Mouse (Mus musculus) hindbrain, embryonic 11.5 days (tissue): Measurements from ENCODE around the gene Sdccag8. TPM values are rescaled to one million over a fixed set of nuclear protein-coding genes. Genes with fewer than 3 reads are reported as not detected.
A peak's percentile ranks its signal among the peaks of the same experiment; 100 is the strongest.

Experiments
- ATAC-seq: fragments of 200-750 bp; cut with Nextera tagmentation; 2 replicates; pipeline ENCODE4 v1.8.0; 2017; ENCODE audit warnings: mild to moderate bottlenecking, moderate TSS enrichment, moderate library complexity; ENCODE audit not compliant: low FRiP score
- DNase-seq: peaks from one replicate; pipeline ENCODE4 v3.0.0-alpha.2; 2015; ENCODE audit warnings: low spot score
- H3K27ac ChIP-seq: fragments of 300-500 bp; sonication (generic); 2 replicates; pipeline ENCODE4 v1.5.1; 2014; ENCODE audit warnings: mild to moderate bottlenecking, low read depth, low read length
- H3K27me3 ChIP-seq: fragments of 300-500 bp; sonication (generic); 2 replicates; pipeline ENCODE4 v1.6.1; 2014; ENCODE audit warnings: mild to moderate bottlenecking, low read length, moderate library complexity, mixed read lengths; ENCODE audit not compliant: control insufficient read depth, insufficient read depth
- H3K36me3 ChIP-seq: fragments of 300-500 bp; sonication (generic); 2 replicates; pipeline ENCODE4 v1.6.1; 2014; ENCODE audit warnings: mild to moderate bottlenecking, low read length, moderate library complexity, mixed read lengths; ENCODE audit not compliant: control insufficient read depth, insufficient read depth
- H3K4me1 ChIP-seq: fragments of 300-500 bp; sonication (generic); replicated peaks from 2 replicates; pipeline ENCODE4 v1.6.1; 2014; ENCODE audit warnings: low read length, mixed read lengths; ENCODE audit not compliant: control insufficient read depth, insufficient read depth
- H3K4me2 ChIP-seq: fragments of 300-500 bp; sonication (generic); replicated peaks from 2 replicates; pipeline ENCODE4 v1.6.1; 2014; ENCODE audit warnings: mild to moderate bottlenecking, low read depth, low read length
- H3K4me3 ChIP-seq: fragments of 300-500 bp; sonication (generic); 2 replicates; pipeline ENCODE4 v1.5.1; 2014; ENCODE audit warnings: low read depth, low read length
- H3K9ac ChIP-seq: fragments of 300-500 bp; sonication (generic); 2 replicates; pipeline ENCODE4 v1.6.1; 2014; ENCODE audit warnings: low read depth, low read length
- H3K9me3 ChIP-seq: fragments of 300-500 bp; sonication (generic); 2 replicates; pipeline ENCODE4 v1.6.1; 2016; ENCODE audit warnings: low read length; ENCODE audit not compliant: control insufficient read depth
- WGBS: fragments of 180-500 bp; shearing (Covaris S2); extraction: QIAGEN DNeasy Blood & Tissue Kit; methylation state at CpG from one replicate; pipeline ENCODE4 v1.1.7; 2014; 5-methylcytosine and 5-hydroxymethylcytosine counted together
- polyA plus RNA-seq: library from polyadenylated mRNA; unstranded; fragments of >200 nt; fragmentation: Nextera tagmentation; extraction: Ambion mirVana; gene quantifications from 2 replicates; pipeline ENCODE4 v1.2.1, GENCODE M21; 2014

Sdccag8 gene
- polyA plus RNA-seq, 1 experiment from 2014 or later: 23.9 TPM

DNA sequence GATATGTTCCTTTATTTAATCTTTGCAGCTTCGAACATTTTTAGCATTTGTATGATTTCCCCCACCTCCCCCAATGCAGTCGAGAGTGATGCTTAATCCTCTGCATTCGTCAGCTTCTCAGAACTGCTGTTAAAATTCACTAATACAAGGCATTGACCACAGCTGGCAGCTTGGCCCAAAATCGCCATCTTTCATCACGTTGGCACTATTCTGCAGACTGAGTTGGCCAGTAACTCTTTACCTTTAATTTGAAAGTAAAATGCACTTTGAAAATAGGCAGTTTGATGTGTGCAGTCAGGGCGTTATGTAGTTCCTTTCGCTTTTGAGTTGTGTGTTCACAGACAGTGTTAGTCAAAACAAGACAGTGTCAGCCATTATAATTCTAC lies 132.3 kb downstream of the Sdccag8 start:
- Histone ChIP-seq H3K4me1 (no peaks in the 10 kb centered on the region), H3K9ac (no peak overlapping the region), H3K4me3 (no peak overlapping the region), H3K4me2 (no peak overlapping the region), H3K9me3 (no peaks in the 10 kb centered on the region), H3K27me3 (no peaks in the 10 kb centered on the region), H3K27ac (no peak overlapping the region), H3K36me3 (no peaks in the 10 kb centered on the region)
- DNase-seq (no peak), ATAC-seq (no peak)
- WGBS: 82% methylated on average over 7 of the region's 7 CpGs

DNA sequence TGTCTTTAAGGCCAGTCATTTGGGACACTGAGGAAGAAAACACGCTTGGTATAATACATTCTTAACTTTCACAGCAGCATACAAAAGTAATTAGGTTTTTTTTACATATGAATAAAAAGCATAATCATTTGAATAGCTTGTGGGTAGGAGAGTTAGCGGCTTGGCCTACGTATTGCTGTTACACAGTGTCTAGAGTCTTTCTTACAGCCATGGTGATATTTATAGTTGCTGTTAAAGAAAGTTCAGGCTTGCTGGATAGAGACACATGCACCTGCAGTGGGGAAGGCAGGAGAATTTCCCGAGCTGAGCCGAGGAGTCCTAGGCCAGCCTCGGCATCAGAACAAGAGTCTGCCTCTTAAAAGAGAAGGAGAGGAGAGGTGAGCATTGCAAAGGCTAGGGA lies 134.4 kb downstream of the Sdccag8 start:
- no peak overlapping the region for H3K9ac ChIP-seq
- 62% methylated on average over 6 of the region's 6 CpGs for WGBS
- ATAC-seq: peak; percentile 33; the same call in 1 of the 2 replicates

DNA sequence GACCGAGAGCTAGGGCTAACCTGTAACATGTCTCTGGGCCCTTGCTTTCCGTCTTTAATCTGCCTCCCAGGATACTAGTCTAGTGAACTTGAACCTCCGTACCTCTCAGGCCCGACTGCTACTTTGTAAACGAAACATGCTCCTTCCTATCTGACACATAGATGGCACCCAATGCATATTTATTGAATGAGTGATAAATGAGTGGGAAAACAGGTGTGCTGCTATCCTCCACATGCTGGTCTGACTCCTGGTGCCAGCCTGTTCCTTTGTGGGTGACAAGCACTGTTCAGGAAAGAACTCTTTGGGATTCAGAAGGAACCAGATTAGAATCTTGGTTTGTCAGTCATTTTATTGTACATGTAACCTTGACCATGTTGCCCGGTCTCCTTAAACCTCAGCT lies 134.9 kb downstream of the Sdccag8 start:
- Histone ChIP-seq H3K4me3 (no peak overlapping the region), H3K4me2 (no peak overlapping the region), H3K9ac (no peak overlapping the region), H3K4me1 (no peaks in the 10 kb centered on the region), H3K27me3 (no peaks in the 10 kb centered on the region), H3K9me3 (no peaks in the 10 kb centered on the region), H3K36me3 (no peaks in the 10 kb centered on the region), H3K27ac (no peak overlapping the region)
- no peak for DNase-seq
- 88% methylated on average over 6 of the region's 6 CpGs for WGBS
- no peak for ATAC-seq

More for the DNA sequence above, 134.4 kb downstream of the Sdccag8 start:
- Histone ChIP-seq H3K4me1 (no peaks in the 10 kb centered on the region), H3K27ac (no peak overlapping the region), H3K4me2 (no peak overlapping the region), H3K9me3 (no peaks in the 10 kb centered on the region), H3K27me3 (no peaks in the 10 kb centered on the region), H3K4me3 (no peak overlapping the region), H3K36me3 (no peaks in the 10 kb centered on the region)
- DNase-seq: no peak

DNA sequence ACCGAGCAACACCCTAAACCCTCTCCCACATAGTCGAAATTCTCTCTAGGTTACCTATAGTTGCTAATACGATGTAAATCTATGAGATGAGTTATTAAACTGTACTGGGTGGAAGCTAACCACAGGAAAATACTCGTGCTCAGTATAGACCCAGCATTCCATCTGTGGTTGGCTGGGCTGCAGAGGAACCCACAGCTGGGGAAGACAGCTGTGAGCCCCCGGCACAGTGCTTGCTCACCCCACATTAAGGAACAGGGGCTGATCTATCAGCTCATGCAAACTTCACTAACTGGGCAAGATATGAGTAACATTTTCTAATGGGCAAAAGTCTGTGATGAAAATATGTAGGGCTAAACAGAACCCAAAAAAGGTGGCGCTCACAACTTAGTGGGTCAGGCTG lies 135.6 kb downstream of the Sdccag8 start:
- Histone ChIP-seq H3K4me1 (no peaks in the 10 kb centered on the region), H3K27me3 (no peaks in the 10 kb centered on the region), H3K4me2 (no peak overlapping the region), H3K9ac (no peak overlapping the region), H3K9me3 (no peaks in the 10 kb centered on the region), H3K27ac (no peak overlapping the region), H3K36me3 (no peaks in the 10 kb centered on the region), H3K4me3 (no peak overlapping the region)
- no peak for DNase-seq
- 90% methylated on average over 6 of the region's 6 CpGs for WGBS
- no peak for ATAC-seq

DNA sequence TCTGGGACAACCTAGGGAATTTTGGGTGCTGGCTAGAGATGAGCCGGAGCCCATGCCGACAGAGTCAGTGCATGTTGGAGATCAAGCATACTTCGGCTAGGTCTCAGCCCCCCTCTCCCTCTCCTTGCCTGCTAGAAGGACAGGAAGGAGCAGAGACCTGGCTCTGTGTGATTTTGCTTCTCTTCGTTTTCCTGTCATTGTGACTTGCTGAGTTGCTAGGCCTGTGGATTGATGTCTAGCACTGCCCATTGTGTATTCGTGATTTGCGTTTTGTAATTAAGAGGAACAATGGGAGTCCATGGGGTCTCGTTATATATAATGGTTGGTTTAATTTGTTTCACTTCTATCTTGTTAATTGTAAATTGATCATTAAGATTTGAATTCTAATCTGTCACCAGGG lies 137.4 kb downstream of the Sdccag8 start:
- Histone ChIP-seq H3K27ac (no peak overlapping the region), H3K27me3 (no peaks in the 10 kb centered on the region), H3K9ac (no peak overlapping the region), H3K9me3 (no peaks in the 10 kb centered on the region), H3K4me2 (no peak overlapping the region), H3K4me3 (no peak overlapping the region), H3K36me3 (no peaks in the 10 kb centered on the region), H3K4me1 (no peaks in the 10 kb centered on the region)
- DNase-seq: no peak
- WGBS: 54% methylated on average over 7 of the region's 7 CpGs
- ATAC-seq: no peak

DNA sequence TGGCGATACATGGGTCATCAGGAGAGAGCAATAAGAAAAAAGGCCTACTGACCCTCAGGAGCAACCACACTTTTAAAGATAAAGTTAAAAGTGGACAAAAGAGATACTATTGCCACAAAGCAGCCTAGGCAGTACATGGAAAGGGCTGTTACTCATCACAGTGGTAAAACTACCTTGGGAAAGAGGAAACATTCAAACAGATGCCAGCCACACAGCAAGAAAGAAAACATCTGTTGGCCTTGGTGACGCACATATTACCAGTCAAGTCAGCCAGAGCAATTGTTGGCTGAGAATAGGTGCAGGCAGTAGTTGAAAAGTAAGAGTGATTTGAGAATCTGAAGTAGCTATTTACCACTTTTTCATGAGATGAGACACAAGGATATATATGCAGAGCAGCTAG lies 143.9 kb downstream of the Sdccag8 start:
- Histone ChIP-seq H3K4me1 (no peaks in the 10 kb centered on the region), H3K27me3 (no peaks in the 10 kb centered on the region), H3K4me3 (no peak overlapping the region), H3K4me2 (no peak overlapping the region), H3K36me3 (no peaks in the 10 kb centered on the region), H3K27ac (no peak overlapping the region), H3K9ac (no peak overlapping the region), H3K9me3 (no peaks in the 10 kb centered on the region)
- 90% methylated on average over 2 of the region's 2 CpGs for WGBS
- no peak for ATAC-seq
- no peak for DNase-seq

DNA sequence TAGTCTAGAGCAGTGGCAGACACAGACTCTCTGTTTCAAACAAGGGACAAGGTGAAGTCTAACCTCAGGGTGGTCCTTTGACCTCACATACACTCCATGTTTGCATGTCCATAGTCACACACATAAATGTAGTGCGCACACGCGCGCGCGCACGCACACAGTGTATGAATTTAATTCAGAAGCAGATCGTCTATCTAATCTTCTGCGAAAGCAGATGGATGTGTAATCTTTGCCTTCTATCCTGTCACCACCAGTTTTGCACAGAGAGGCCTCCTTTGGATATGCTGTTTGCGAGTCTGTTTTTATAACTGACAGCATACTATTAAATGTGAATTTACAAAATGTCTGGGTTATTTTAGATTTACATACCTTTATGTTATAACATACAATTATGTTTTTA lies 147.3 kb downstream of the Sdccag8 start:
- Histone ChIP-seq H3K4me1 (no peaks in the 10 kb centered on the region), H3K36me3 (no peaks in the 10 kb centered on the region), H3K9me3 (no peaks in the 10 kb centered on the region), H3K9ac (no peak overlapping the region), H3K4me3 (no peak overlapping the region), H3K27me3 (no peaks in the 10 kb centered on the region), H3K27ac (no peak overlapping the region), H3K4me2 (no peak overlapping the region)
- no peak for ATAC-seq
- 97% methylated on average over 10 of the region's 10 CpGs for WGBS
- DNase-seq: no peak

DNA sequence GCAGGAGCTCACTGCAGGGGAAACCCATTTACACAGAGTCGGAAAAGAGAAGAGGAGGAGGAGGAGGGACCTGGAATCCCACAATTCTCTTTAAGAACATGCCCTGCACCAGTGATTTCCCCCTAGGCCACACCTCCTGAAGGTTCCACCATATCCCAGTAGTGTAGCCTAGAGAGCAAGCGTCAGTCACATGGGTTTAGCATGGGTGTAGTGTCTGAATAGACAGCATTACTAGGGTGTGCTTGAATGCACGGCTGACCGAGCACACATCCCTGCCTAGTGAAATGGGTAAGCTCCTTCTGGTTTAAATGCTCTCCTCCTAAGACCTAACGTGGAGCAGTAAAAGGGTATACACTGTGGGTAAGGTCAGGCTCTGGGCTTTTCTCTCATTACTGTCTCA lies 148.4 kb downstream of the Sdccag8 start:
- Histone ChIP-seq H3K9me3 (no peaks in the 10 kb centered on the region), H3K36me3 (no peaks in the 10 kb centered on the region), H3K4me3 (no peak overlapping the region), H3K4me2 (no peak overlapping the region), H3K27me3 (no peaks in the 10 kb centered on the region), H3K4me1 (no peaks in the 10 kb centered on the region), H3K27ac (no peak overlapping the region), H3K9ac (no peak overlapping the region)
- ATAC-seq (no peak), DNase-seq (no peak)
- 79% methylated on average over 5 of the region's 5 CpGs for WGBS

DNA sequence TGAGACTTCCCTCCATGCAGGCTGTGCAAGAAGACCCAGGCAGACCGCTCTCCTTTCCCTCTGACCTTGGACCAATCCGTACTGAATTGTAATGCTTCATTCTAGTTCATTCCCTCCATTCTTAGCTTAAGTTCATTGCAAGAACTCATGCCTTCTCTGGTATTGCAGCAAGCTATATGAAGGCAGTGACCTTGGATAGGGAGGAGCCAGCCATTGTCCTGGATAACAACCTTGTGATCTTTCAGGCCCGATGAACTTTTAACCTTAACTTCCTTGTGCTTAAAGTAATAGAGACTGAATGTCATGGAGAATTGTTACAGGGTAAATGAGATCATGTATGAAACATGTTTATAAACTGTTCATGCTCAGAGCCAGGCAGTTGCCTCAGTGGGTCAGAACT lies 152.8 kb downstream of the Sdccag8 start:
- Histone ChIP-seq H3K36me3 (no peaks in the 10 kb centered on the region), H3K4me1 (no peaks in the 10 kb centered on the region), H3K27ac (no peak overlapping the region), H3K4me2 (no peak overlapping the region), H3K4me3 (no peak overlapping the region), H3K9me3 (no peaks in the 10 kb centered on the region), H3K27me3 (no peaks in the 10 kb centered on the region), H3K9ac (no peak overlapping the region)
- WGBS: 81% methylated on average over 3 of the region's 3 CpGs
- ATAC-seq: no peak
- DNase-seq: no peak
